Mouse (Mus musculus): Measurements from ENCODE around the gene Slc12a5.

The Slc12a5 gene

DNA sequence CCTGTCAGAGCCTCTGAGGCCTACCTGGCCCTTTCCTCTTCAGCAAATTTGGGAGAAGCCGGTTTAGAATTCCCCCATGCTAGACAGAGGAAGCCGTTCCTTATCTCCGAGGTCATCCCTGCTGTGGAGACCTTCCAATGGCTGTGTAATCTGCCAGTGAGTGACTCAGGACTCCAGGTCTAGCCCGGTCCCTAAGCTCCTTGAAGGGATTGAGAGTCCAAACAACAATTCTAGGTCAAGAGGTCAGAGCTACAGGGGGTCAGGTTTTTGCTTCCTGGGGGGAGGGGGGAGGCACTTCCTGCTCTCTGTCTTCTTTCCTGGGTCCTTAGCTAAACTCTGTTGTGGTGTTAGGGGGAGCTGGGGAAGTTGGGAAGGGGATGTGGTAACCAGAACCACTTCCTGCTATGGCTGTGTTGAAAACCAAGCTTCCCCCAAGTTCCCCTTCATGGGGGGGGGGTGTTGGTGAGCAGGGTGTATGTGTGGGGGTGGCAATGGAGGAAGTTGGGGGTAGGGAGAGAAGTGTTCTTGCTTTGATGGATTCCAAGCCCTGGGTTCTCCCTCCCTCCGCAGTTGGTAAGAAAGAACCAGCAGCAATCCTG is 17.8 kb upstream of the Slc12a5 start:
- intact Hi-C loops (cut with DNase I), result no loop called here

DNA sequence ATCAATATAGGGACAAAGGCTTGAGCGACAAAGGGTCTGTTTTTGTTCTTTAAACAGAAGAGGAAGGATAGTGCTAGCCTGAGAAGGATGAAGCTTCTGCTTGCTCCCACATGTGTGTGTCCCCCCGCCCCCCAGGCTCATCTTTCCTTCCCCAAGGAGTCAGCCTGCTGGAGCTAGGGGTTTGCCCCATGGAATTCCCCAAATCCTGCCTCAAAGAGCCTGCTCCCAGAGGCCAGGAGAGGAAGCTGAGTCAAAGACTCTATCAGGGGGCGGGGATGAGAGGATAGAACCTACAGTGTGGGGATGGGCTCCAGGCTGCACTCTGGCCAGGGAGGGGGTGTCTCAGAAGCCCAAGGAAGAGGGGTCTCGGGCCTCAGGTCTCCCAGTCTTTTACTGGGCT is 13.1 kb upstream of the Slc12a5 start:
- intact Hi-C loops (cut with DNase I), result no loop called here

DNA sequence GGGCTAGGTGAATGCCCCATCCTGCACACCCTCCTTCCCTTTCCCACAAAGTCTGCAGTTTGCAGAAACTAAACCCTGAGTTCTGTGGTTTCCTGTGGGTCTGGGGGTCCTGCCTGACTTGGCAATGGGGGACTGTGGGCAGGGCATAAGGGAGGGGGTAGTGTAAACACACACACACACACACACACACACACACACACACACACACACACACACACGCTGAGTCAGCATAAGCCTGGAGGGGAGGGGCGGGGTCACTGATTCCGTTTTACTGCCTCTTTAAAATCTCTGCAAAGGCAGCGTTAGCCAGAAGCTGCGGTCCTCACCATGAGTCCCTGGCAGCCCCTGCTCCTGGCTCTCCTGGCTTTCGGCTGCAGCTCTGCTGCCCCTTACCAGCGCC is 12.7 kb upstream of the Slc12a5 start:
- intact Hi-C loops (cut with DNase I), result no loop called here

DNA sequence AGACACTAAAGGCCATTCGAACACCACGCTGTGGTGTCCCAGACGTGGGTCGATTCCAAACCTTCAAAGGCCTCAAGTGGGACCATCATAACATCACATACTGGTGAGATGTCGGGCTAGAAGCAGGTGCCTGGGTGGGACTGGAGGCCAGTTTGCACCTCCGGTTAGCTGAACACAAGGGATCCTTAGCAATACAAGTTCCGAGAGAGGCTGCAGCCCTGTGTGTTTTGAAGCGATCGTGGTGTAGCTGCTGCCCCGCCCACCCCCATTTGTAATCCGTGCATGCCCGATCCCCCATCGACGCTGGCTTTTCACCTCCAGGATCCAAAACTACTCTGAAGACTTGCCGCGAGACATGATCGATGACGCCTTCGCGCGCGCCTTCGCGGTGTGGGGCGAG is 11.6 kb upstream of the Slc12a5 start:
- intact Hi-C loops (cut with DNase I), result no loop called here

DNA sequence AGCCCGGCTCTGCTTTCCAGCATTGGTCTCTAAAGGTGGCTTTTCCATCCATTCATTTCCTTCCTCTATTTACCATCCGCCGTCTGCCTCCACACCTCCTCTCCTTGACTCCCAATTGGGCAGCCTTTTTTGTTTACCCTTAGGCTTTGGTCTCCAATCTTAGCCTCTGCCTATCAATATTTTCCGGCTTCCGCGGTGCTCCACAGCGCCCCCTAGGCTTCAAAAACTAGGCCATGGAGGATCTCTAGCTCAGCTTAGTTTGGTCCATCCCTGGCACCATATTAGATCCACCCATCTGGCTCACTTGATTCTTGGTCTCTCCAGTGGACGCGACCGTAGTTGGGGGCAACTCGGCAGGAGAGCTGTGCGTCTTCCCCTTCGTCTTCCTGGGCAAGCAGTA is 10.1 kb upstream of the Slc12a5 start:
- intact Hi-C loops (cut with DNase I), result no loop called here

DNA sequence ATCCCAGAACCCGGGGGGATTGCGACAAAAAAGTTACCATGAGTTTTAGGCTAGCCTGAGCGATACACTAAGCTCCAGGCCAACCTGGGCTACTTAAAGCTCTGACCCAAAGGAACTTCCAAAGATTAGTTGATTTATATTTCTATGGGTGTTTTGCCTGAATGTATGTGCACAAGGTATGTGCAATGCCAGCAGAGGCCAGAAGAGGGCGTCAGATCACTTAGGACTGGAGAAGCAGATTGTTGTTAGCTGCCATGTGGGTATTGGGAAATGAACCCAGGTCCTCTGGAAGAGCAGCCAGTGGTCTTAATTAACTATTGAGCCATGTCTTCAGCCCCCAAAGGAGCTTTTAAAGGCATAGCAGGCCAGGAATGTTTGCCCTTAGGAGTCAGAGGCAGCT is 8.9 kb upstream of the Slc12a5 start:
- intact Hi-C loops (cut with DNase I), result no loop called here

DNA sequence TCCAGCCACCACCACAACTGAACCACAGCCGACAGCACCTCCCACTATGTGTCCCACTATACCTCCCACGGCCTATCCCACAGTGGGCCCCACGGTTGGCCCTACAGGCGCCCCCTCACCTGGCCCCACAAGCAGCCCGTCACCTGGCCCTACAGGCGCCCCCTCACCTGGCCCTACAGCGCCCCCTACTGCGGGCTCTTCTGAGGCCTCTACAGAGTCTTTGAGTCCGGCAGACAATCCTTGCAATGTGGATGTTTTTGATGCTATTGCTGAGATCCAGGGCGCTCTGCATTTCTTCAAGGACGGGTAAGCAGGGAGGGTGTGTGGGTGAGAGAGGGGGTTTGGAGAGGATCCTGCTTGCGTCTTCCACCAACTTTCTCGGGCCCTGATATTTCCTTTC is 8.2 kb upstream of the Slc12a5 start:
- intact Hi-C loops (cut with DNase I), result no loop called here

DNA sequence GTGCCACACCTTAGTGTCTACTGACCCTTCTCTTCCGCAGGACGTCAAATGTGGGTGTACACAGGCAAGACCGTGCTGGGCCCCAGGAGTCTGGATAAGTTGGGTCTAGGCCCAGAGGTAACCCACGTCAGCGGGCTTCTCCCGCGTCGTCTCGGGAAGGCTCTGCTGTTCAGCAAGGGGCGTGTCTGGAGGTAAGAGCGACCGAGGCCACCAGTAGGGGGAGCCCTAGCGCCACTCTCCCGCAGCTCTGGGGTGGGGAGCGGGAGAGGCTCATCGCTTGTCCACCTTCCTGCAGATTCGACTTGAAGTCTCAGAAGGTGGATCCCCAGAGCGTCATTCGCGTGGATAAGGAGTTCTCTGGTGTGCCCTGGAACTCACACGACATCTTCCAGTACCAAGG is 7.4 kb upstream of the Slc12a5 start:
- intact Hi-C loops (cut with DNase I), result no loop called here

DNA sequence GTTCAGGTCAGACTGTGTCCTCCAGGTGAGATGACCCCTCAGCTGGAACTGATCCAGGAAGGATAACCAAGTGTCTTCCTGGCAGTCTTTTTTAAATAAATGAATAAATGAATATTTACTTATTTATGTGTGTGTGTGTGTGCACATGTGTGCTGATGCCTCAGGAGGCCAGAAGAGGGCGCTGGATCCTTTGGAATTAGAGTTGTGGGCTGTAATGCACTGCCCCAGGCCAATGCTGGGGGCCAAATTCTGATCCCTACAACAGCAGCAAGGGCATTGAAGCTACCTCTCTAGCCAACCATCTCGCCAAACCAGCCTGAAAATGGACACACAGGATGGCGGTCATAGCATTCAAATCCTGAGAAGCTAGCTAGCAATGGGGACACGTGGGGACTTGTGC is 4.9 kb upstream of the Slc12a5 start:
- intact Hi-C loops (cut with DNase I), result no loop called here

DNA sequence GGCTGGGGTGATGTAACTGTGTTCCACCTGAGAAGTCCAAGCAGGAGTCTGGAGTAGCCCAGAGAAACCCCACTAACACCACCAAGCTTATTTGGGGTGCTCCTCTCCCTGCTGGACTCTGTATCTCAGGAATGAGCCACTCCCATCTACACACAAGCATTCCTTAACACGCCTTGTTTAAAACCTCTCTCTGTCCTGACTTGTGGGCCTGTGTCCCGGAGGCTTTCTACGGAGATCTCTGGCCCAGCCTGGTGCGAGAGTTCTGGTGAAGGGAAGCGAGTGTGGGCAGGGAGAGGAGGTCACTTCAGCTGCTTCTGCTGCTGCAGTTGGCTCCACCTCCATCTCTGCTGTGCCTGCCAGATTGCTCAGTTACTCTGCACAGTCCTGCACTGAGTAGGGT is 4.4 kb upstream of the Slc12a5 start:
- intact Hi-C loops (cut with DNase I), result no loop called here

DNA sequence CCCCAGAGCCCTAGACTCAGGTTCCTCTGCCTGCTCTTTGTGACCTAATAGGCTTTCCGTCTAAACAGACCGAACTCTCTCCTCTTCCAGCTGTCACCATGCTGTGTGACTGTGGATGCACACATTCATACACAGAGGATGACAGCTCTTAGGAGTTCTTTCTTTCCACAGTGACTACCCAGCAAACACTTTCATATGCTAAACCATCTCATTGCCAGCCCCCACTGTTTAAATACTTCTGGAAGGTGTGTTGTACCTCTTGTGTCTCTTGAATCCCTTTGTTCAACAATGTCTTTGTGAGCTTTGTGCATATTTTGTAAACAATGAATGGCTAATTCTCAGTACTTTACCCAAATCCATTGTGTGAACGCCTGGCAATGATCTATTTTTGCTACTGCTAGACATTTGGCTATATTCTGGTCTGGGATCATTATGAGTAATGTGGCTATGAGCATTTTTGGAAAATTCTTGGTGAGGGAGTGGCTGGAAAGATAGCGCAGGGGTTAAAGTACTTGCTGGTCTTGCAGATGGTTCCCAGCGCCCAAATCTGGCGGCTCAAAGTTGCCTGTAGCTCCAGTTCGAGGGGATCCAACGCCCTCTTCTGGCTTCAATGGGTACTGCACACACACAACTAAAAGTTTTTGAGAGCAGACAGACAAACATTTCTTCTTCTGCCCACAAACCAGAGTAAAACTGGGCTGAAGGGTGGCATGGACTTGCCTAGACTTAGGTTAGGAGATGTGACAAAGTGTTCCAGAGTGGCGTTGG is 2.9 kb upstream of the Slc12a5 start:
- intact Hi-C loops (cut with DNase I), result no loop called here

DNA sequence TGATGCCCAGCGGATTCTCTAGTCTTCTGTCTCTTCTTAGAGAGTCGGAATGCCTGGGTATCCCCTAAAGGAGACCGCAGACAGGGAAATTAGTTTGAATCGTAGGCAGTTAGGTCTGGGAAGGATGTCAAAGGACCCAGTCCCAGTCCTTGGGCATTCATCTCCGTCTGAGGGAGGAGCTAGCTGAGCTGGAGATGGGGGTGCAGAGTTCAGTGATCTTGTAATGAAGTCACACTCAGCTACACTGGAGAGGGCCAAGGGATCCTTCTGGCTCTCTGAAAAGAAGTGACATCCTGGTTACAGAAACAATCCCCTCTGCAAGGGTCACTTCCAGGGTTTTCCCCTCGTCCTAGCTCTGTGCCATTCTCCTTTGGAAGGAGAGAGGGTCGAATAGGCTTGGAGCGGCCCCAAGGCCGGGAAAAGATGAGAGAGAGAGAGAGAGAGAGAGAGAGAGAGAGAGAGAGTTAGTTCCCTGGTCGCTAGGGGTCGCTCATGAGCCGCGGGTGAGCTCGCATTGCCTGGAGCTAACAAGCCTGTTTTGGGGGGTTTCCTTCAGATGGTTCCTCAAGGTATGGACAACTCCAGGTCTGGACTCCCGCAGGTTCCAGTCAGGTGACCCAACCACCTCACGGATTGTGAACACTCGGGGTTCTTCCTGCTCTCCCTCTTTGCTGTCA is 1.0 kb downstream of the Slc12a5 start:
- intact Hi-C loops (cut with DNase I), result loop anchor here (5.0 kb wide), 1 partner anchor 111 kb away; no protein-coding TSS in a partner anchor

DNA sequence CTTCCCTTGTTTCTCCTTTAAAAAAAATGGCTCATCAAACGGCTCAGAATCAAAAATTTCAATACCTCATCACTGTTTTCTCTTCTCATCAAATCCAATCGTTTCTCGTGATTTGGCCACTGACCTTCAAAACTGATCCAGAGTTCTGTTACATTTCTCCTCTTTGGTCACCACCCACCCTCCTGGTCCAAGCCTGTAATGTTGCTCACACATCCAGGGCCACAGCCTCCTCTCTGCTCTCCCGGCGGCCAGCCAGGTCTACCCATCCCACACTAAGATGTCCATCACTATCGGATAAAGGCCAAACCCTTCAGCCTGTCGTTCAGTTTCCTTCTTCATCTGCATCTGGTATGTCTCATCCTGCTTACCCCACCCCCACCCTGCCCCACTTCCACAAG is 1.6 kb downstream of the Slc12a5 start:
- intact Hi-C loops (cut with DNase I), result loop anchor here (5.0 kb wide), 1 partner anchor 110 kb away; no protein-coding TSS in a partner anchor

DNA sequence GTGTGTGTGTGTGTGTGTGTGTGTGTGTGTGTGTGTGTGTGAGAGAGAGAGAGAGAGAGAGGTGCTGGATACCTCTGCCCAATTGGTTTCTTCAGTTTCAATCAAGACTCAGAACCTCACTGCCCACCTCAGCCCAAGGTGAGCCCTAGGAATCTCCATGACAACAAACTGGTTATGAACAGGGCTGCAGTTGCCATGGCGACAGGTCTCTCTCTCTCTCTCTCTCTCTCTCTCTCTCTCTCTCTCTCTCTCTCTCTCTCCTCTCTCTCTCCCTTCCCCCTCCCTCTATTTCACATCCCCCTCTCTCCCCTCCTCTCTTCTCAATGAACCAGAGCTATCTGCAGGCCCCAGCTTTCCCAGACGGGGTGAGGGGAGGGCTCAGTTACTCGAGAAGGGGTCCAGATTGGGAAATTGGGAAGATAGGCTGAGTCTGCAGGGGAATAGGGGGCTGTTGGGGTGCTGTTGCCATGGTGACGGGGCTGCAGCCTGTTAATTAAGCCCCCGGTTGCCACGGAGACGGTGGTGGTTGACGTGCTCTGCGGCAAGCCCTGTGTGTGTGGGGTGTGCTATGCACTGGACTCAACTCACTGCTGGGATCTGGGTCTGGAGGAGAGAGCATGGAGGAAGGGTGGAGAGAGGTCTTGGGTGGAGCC is 3.8 kb downstream of the Slc12a5 start:
- intact Hi-C loops (cut with DNase I), result loop anchor here (5.0 kb wide), 1 partner anchor 108 kb away; no protein-coding TSS in a partner anchor

DNA sequence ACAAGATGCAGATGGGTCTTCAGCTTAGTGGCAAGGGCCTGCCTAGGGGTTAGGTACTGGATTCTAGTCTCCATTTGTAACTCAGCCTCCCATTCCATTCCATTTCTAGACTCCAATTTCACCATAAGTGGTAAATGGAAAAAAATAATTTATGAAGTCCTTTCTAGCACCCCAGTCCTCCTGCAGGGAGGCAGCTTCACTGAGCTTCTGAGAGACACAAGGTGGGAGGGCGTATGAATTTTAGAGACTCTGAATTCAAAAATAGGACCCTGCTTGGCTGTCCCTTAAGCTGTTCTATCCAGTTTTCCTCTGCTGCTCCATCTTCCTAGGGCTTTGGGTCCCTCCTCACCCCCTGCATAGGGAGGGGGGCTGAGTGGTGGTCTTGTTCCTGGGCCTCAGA is 4.4 kb downstream of the Slc12a5 start:
- intact Hi-C loops (cut with DNase I), result loop anchor here (5.0 kb wide), 2 partner anchors 67 to 107 kb away; partner anchors contain the start of gene Ncoa5

DNA sequence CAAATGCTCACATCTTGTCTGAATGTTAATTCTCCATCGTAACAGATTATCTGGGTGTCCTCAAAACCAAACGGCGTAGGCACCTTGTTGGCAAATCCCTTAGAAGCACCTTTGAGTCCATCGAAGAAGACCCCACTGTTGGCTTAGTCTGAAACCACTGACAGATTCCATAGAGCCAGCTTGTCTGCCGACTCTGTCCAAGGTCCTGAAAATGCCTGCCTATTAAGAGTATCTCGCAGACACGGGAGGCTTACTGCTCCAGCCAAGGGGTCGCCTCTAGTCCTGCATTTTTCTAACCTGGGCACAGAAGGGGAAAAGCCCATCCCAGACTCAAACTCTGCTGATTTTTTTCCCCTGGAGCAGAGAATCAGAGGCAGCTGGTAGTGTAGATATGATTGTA is 5.8 kb downstream of the Slc12a5 start:
- intact Hi-C loops (cut with DNase I), result loop anchor here (5.0 kb wide), 1 partner anchor 66 kb away; the partner anchor contains the start of gene Ncoa5

DNA sequence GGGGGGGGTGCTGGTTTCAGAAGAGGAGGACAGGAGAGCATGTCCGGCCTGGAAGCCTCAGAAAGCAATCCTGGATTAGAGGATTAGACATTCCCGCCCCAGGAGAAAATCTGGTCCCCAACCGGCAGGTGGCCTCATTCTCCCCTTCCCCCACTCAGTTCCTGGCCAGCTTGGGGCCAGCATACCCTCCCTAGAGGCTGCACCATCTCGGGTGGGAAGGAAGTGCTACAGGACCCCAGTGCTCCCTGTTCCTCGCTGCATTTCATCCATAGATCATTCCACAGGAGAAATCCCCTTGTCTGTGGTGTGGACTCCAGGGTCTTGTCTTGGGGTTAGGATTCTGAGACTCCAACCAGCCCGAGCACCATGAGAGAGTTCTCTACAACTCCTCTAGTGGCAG is 6.6 kb downstream of the Slc12a5 start:
- intact Hi-C loops (cut with DNase I), result loop anchor here (5.0 kb wide), 1 partner anchor 65 kb away; the partner anchor contains the start of gene Ncoa5

DNA sequence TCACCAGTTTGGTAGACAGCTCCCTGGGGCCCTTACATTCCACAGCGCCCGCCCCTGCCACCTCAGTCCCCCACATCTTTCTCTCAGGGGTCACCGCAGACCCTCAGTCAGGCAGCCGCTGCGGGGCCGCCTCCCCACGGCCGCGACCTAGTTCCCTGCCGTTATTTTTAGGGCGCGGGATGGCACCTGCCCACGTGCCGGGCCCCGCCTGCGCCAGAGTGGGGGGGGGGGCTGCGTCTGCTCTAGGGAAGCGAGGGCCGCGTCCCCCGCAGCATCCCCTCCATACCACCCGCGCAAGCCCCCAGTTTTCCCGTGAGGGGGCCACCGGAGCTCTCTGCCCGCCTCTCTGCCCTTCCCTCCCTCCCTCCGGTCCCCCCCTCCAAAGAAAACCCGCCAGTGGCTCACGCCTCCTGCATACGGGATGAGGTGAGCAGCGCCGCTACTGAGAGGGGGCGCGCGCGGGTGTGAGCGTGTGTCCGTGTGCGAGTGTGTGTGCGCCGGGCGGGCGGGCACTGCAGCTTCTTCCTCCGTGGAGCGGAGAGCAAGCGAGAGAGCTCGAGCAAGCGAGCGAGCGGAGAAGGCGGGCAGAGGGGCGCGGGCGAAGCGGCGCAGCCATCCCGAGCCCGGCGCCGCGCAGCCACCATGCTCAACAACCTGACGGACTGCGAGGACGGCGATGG is 7.3 kb downstream of the Slc12a5 start:
- intact Hi-C loops (cut with DNase I), result loop anchor here (5.0 kb wide), 1 partner anchor 64 kb away; the partner anchor contains the start of gene Ncoa5

DNA sequence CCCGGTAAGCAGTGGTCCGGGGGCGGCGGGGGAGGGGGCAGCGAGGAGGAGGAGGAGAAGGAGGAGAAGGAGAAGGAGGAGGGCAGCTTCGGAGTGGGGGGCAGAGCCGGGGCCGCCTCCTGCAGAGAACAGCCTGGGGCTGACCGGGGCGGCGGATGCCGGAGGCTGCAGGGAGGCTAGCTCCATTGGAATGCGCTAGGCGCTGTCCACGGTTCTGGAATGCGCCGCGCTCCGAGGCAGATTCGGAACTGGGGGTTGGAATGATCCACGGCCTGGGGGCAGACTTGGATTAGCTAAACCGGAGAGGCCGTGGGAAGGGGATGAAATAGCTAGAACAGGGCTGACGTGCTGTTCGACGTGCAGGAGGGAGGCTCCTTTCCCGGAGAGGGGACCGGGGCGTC is 7.8 kb downstream of the Slc12a5 start:
- intact Hi-C loops (cut with DNase I), result loop anchor here (5.0 kb wide), 1 partner anchor 64 kb away; the partner anchor contains the start of gene Ncoa5

DNA sequence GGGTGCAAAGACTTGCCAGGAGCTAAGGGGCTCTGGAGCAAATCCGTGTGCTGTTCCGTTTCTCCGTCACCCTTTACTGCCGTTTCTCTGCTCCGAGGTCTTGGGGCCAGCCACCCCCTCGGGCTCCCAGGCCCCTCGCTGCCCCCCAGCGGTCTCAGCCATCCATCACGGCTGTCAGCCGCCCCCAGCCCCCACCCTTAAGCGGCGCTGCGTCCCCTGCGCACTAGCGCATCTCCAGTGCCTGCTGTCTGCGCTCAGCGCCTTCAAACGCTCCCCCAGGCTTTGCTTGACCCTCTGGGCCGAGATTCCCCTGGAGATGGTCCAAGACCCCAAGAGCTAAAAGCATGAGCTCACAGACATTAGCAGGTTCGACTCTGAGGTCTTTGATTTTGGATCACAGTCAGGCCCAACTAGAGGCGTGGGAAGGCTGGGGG is 8.8 kb downstream of the Slc12a5 start:
- intact Hi-C loops (cut with DNase I), result loop anchor here (5.0 kb wide), 1 partner anchor 63 kb away; the partner anchor contains the start of gene Ncoa5
